Mouse (Mus musculus) cerebellum, adult 2 months (tissue): ENCODE data around the gene Mgat3.

Experiments
- CTCF ChIP-seq: fragments of 200-500 bp; IDR thresholded peaks from 2 replicates; pipeline ENCODE4 v1.5.1; 2011; ENCODE audit warnings: low read depth, mild to moderate bottlenecking, control low read depth, low read length, moderate library complexity, borderline replicate concordance; ENCODE audit not compliant: insufficient read depth
- POLR2A ChIP-seq: fragments of 200-500 bp; IDR thresholded peaks from 2 replicates; pipeline ENCODE4 v1.6.1; 2011; ENCODE audit warnings: low read length, control low read depth, borderline replicate concordance; ENCODE audit not compliant: insufficient read depth

- TF ChIP-seq CTCF = no peak
- TF ChIP-seq POLR2A = no peak
Measured at GRCm38 (mm10) chr15:80173781-80174597, 468 bp downstream of the Mgat3 start.
